Mouse (Mus musculus): Measurements from ENCODE around the gene Camta1.

Gene Camta1

GRCm38 (mm10) chr4:151306890-151307289 lies 554.8 kb downstream of the Camta1 start:
- no peak for DNase-seq

GRCm38 (mm10) chr4:151306311-151306765 lies 555.3 kb downstream of the Camta1 start:
- DNase-seq = no peak

- no peak for DNase-seq
These were observed 555.9 kb downstream of the Camta1 start for GRCm38 (mm10) chr4:151305761-151306160.

GRCm38 (mm10) chr4:151303931-151304330 lies 557.7 kb downstream of the Camta1 start:
- DNase-seq = no peak

GRCm38 (mm10) chr4:151303436-151303835 lies 558.2 kb downstream of the Camta1 start:
- DNase-seq = no peak

- DNase-seq = no peak
These were observed 559.2 kb downstream of the Camta1 start for GRCm38 (mm10) chr4:151302195-151303126.

- DNase-seq = no peak
These were observed 560.3 kb downstream of the Camta1 start for GRCm38 (mm10) chr4:151301337-151301736.

GRCm38 (mm10) chr4:151300706-151301105 lies 561.0 kb downstream of the Camta1 start:
- no peak for DNase-seq

- DNase-seq = no peak
These were observed 566.0 kb downstream of the Camta1 start for GRCm38 (mm10) chr4:151295515-151296203.

GRCm38 (mm10) chr4:151288893-151289585 lies 572.6 kb downstream of the Camta1 start:
- DNase-seq = no peak

GRCm38 (mm10) chr4:151285905-151286445 lies 575.7 kb downstream of the Camta1 start:
- no peak for DNase-seq

- DNase-seq = no peak
These were observed 576.2 kb downstream of the Camta1 start for GRCm38 (mm10) chr4:151285432-151285831.

- no peak for DNase-seq
These were observed 578.5 kb downstream of the Camta1 start for GRCm38 (mm10) chr4:151283092-151283741.

GRCm38 (mm10) chr4:151282103-151282502 lies 579.6 kb downstream of the Camta1 start:
- no peak for DNase-seq

- no peak for DNase-seq
These were observed 586.4 kb downstream of the Camta1 start for GRCm38 (mm10) chr4:151275292-151275691.

GRCm38 (mm10) chr4:151263786-151264414 lies 597.8 kb downstream of the Camta1 start:
- no peak for DNase-seq

GRCm38 (mm10) chr4:151263052-151263451 lies 598.6 kb downstream of the Camta1 start:
- DNase-seq = no peak

GRCm38 (mm10) chr4:151256622-151257021 lies 605.1 kb downstream of the Camta1 start:
- no peak for DNase-seq

- no peak for DNase-seq
These were observed 610.9 kb downstream of the Camta1 start for GRCm38 (mm10) chr4:151250824-151251223.

GRCm38 (mm10) chr4:151245068-151245797 lies 616.4 kb downstream of the Camta1 start:
- no peak for DNase-seq

GRCm38 (mm10) chr4:151243445-151243844 lies 618.2 kb downstream of the Camta1 start:
- DNase-seq = no peak
